Mouse (Mus musculus) layer of hippocampus, adult 9-11 months (tissue): ENCODE measurements at regions not wholly inside any gene's neighbourhood (a gene's known extent, or its start where the extent isn't known, plus 50 kb on each side); places are given as distances from the start of the nearest gene placed in this dataset.
A peak's percentile ranks its signal among the peaks of the same experiment; 100 is the strongest.

ENCODE experiments used
- DNase-seq: peaks from one replicate; pipeline ENCODE4 v3.0.0; 2022

DNA sequence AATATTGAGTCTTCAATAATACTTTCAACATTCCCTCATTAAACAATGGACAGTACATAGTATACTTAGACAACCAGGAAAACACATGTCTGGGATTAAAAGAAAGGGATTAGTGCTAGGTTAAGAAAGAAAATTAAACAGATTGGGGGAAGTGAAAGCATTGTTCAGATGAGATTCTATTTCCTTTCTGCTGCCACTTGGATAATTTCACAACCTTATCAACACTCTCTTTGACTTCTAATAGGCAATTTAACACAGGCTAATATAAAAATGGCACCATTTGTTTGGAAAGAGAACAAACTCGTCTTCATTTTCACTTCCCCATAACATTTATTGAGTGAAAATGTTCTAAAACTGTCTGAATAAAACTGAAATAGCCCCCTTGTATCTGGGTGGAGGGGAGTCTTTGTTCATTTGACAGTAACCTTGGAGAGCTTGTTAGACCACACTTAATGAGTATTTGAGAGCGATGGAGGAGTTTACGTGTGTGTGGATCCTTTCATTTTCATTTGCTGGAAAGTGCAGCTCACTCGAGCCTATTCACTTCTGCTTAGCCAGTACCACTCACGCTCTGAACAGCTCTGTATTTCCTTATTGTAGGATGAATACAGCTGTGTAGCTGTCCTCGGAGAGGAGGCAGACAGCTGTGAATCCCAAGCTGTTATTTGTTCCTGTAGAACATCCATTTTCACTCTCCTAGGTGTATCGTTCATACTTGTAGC, 366.7 kb downstream of the Kctd12 start:
- no peak for DNase-seq

GRCm38 (mm10) chr14:102606055-102606454, 376.4 kb downstream of the Kctd12 start:
- DNase-seq, result no peak

DNA sequence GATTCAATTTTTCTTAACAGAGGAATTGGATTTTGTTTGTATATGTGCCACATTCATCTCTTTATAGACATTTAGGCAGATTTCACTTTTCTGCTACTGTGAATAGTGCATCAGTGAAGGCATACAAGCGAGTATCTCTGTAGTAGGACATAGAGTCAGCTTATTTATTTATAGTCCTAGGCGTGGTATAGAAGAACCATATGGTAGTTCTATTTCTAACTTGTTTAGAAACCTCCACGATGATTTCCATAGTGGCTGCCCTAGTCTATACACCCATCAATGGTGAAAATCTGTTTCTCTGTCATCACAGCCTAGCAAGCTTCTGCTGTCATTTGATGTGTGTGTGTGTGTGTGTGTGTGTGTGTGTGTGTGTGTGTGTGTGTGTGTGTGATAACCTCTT, 387.6 kb downstream of the Kctd12 start:
- DNase-seq, result no peak

DNA sequence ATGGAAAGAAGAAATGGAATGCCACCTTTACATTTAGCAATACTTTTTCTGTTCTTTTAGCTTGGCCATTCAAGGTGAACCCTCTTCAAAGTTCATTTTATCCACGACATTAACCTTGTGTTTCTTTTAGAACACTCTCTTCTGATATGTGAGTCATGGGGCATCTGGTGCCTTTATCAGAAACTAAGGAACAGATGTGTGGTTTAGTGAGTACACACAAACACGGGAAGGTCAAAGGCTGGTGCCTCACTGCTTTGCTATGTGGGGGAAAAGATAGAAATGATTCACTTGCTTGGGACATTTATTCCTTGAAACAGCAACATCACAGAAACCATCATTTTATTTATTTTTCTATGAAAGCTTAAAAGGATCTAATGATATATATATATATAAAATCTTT, 428.7 kb downstream of the Kctd12 start:
- no peak for DNase-seq

DNA sequence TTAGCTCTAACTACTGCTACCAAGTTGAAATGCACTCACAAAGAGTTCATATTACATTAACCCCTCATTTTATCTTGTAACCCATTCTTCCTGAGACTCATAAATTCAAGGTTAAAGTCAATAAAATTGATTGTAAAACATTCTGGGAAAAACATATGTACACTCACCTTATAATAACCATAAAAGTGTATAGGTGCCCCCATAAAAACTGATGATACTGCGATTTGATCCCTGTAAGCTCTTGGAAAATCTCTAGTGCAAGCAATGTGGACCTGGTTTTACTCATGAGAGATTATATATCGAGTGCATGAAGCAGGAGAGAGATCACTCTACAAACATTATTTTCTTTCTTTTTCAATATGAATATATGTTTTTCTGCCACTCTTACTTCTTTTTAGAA, 429.8 kb downstream of the Kctd12 start:
- no peak for DNase-seq

DNA sequence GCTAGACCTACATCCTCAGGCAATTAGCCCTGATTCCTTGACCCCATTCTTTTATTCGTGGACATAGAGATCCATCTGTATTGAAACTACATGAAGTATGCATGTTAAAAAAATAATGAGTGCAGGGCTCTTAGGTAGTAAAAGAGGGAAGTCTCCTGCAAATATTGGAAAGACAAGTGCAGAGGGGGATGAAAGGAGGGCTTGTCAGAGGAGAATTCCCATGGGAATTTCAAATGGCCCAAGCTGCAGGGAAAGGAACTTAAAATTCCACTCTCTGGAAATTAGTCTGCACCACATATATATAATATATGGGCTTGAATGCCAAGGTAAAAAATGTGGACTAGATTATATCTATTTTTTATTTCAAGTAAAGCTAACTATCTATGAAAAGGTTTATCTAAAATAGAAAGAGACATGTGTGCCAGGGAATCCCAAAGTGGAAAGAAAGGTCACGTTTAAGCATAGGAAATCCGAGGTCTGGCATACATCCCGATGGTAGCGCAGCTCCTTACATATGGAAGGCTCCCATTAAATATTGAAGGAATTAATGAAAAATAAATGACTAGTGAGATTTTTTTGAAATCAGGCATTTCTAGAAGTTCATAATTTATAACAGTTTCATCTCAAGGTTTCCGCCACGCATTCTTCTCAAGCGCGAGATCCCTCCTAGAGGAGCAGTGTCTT, 457.4 kb downstream of the Kctd12 start:
- no peak for DNase-seq

- peak; percentile 8 for DNase-seq
These were observed 465.7 kb downstream of the Kctd12 start for GRCm38 (mm10) chr14:102516765-102517164.

- DNase-seq, result no peak
These were observed 467.9 kb downstream of the Kctd12 start for GRCm38 (mm10) chr14:102514527-102514926.

DNA sequence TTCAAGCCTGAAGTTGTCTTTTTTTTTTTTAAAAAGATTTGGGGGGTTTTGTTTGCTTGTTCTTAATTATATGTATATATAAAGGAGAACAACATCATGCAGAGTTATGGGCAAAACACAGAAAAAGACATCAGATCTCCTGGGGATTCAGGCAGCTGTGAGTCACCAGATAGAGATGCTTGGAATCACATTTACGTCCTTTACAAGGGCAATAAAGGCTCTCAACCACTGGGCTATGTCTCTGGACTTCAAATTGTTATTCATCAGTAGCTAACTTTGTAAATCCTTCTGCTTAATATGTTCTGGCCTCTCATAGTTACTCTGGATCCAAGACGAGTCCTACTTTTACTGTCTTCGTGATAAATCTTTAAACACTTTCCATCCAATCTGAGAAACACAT, 469.8 kb downstream of the Kctd12 start:
- DNase-seq, result no peak

DNA sequence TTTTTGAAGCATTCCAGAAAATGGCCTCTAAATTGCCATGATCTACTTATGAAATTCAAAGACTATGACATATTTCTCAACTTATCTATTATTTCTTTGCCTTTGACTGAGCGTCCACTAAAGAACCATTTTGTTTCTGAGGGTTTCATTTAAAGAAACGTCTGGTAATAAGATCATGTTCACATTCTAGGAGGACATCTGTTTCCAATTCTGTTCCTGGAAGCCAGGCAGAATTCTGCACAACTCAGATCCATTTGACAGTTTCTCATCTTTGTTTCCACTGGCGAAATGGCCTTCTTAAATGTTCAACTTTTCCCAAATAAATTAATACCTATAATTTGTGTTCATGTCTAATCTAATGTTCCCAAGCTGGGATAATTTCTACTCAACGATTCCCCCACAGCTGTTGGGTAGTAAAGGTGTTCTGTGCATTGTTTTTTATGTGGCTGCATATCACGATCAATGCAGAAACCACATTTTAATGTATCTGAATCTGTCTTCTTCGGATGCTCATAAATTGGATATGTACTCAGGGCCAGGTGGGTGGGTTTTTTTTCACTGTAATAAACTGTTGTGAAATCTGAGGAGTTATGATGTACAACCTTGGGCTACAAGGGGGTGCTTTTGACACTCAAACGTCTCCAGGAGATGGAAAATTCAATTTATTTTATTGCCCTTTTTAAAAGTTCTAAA, 470.6 kb downstream of the Kctd12 start:
- DNase-seq, result no peak

GRCm38 (mm10) chr14:102510387-102510786, 472.1 kb downstream of the Kctd12 start:
- DNase-seq, result peak; percentile 9

- no peak for DNase-seq
These were observed 476.6 kb downstream of the Kctd12 start for GRCm38 (mm10) chr14:102505696-102506321.

- no peak for DNase-seq
These were observed 485.3 kb downstream of the Kctd12 start for GRCm38 (mm10) chr14:102497179-102497578.

GRCm38 (mm10) chr14:102492376-102492775, 490.1 kb downstream of the Kctd12 start:
- no peak for DNase-seq

GRCm38 (mm10) chr14:102491205-102491604, 491.2 kb downstream of the Kctd12 start:
- DNase-seq, result no peak

DNA sequence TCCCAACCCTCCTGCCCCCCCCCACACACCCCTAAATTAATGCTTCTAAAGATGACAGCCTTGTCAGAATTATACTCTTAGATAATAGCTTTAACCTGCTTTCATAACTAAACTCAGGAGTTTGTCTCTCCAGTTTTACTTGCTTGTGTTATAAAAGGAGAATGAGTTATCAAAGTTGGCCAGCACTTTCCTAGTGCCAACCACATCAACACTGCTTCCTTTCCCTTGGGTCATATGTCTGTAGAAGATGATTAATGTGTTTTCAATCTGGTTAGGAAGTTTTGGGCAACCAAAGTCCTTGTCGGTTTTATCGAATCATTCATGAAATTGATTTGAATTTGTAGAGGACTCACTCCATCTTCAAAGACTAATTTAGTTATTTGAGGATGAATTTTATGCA, 505.3 kb downstream of the Kctd12 start:
- no peak for DNase-seq

DNA sequence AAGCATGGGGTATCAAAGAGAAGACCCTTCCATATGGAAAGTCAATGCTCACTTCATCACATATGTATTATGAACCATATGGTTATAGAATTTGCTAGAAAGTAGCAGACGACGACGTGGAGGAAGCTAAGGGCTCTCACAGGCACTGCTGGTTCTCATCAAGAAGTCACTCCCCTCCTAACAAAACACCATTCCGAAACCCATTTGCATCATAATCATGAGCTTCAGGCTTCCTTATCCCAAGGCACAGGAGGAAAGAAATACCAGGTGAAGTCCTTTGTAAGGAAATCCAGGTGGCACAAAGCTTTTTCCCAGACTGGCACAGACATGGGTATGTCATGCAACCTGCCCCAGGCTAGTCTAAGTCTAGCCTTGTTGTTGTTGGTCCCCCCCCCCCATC, 513.1 kb downstream of the Kctd12 start:
- no peak for DNase-seq

- DNase-seq, result peak; percentile 18
These were observed 521.4 kb downstream of the Kctd12 start for GRCm38 (mm10) chr14:102461001-102461400.

DNA sequence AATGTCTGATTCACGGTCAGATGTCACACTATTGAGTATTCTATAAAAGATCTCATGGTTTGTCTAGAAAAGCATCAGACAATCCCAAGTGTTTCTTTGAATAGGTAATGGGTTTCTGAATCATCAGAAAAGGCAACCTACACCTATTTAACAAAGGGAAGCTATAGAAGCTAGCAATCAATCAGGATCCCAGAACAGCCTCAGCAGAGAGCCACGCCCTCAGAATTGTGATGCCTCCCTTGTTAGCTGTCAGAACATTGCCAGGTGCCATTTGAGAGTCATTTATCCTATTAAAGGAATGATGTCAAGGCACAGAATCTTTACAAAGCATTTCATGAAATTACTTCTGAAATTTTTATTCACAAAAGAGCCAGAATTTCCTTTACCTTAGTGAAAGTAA, 542.7 kb downstream of the Kctd12 start:
- DNase-seq, result no peak

DNA sequence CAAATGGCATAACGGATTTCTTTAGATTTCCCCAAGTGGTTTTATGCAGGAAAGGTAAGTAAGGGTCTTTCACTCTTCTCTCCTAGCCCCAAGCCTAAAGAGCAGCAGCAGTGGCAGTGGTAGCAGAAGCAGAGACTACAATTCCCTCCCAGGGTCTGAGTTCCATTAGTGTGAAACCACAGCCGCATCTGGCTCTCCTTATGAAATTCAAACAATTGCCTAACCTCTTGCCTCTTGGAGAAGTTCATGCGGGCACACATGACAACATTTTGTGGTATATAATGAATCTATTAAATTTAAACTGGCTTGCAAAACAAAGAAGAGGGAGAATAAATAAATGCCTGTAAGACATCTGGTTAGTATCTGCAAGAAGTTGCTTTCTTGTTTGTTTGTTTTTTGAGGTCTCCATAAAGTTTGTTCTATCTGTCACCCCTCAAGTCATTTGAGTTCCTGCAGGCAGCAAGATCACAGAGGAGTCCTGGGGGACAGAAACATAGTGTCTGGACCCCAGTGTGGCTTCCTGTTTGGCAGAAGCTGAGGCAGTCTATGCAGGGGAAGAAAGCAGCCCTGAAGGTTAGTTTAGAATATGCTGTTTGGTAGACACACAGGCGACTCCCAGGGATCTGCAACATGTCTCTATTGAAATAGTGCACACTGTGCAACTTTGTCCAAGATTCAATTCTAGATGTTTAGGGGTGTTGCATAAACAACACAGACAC, 578.9 kb downstream of the Kctd12 start:
- no peak for DNase-seq

- DNase-seq, result no peak
These were observed 580.3 kb downstream of the Kctd12 start for GRCm38 (mm10) chr14:102402061-102402689.

DNA sequence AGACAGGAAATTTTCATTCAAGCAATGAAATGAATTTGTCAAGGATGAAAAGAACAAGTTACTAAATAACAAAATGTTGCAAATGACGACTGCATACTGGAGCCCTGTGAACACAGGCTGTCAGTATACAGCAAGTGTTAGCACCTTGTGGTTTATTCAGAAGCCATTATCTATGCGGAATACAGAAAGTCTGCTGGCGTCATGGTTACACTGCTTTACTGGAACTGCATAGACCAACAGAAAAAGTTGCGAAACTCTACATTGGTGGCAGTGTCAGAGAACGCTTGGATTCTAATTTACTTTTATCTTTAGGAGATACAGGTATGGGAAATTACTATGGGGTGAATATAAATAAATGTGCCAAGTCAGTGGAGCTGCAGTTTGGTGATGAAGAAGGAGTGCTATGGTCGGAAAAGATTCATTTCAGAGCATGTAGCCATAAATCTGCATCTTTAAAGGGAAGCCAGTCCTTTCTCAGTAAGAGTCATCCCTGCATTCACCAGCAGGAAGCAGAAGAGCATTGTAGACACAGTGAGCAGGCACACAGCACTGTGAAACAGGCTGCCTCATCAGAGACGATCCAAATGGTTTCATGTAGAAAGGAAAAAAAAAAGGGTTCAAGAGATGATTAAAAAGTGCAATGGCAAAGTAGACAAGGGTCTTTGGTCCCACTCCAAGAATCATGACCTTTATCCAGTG, 586.3 kb downstream of the Kctd12 start:
- DNase-seq, result no peak
